Mouse (Mus musculus): ENCODE measurements around the gene Sox6. TPM values are rescaled to one million over a fixed set of nuclear protein-coding genes. Genes with fewer than 3 reads are reported as not detected.

Sox6 gene
- polyA plus RNA-seq, 2 experiments: 21.3 to 59.4 TPM

DNA sequence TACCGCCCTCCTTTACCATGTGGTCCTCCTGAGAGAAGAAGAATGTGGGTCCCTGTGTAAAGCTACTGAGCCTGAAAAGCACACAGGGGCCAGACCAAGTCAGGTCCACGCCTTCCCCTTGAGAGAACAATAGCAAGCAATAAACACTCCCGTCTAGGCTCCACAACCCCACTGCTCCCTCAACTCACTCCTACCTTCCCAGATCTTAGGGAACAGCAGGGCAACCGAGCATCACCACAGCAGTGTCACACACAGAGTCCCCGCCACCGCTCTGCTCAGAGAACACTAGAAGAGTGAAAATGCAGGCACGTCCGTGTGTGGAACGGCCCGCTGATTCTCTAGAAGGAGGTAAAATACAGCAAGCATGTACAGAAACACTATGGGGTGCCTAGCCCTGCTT is 208.2 kb downstream of the Sox6 start:
- no peaks in the 10 kb centered on the region for H3K36me3 ChIP-seq (ENCODE audit: control insufficient read depth, insufficient read depth, low read length)
- H3K9ac ChIP-seq (ENCODE audit: low read depth, low read length, severe bottlenecking): no peak overlapping the region
- ATAC-seq (ENCODE audit: low FRiP score, low read depth) (no peak), DNase-seq (ENCODE audit: low spot score) (no peak)
- H3K27me3 ChIP-seq (ENCODE audit: control insufficient read depth, insufficient read depth, low read length): no peaks in the 10 kb centered on the region
- peaks cover 19% of the 10 kb centered on the region for H3K4me1 ChIP-seq (ENCODE audit: control insufficient read depth, insufficient read depth, low read length)
- no peak overlapping the region for H3K27ac ChIP-seq (replicated peaks; ENCODE audit: low read depth, low read length)
- no peak for TF ChIP-seq POLR2A (IDR thresholded peaks at IDR 0.05; ENCODE audit: borderline replicate concordance, extremely low read depth, insufficient read depth, insufficient read length)
- no peaks in the 10 kb centered on the region for H3K9me3 ChIP-seq (ENCODE audit: control insufficient read depth, low read length)
- no peak overlapping the region for H3K4me3 ChIP-seq (replicated peaks; ENCODE audit: low read length)
- H3K4me2 ChIP-seq (replicated peaks; ENCODE audit: low read depth, low read length, severe bottlenecking): no peak overlapping the region
- 47% methylated on average over 10 of the region's 10 CpGs for WGBS

DNA sequence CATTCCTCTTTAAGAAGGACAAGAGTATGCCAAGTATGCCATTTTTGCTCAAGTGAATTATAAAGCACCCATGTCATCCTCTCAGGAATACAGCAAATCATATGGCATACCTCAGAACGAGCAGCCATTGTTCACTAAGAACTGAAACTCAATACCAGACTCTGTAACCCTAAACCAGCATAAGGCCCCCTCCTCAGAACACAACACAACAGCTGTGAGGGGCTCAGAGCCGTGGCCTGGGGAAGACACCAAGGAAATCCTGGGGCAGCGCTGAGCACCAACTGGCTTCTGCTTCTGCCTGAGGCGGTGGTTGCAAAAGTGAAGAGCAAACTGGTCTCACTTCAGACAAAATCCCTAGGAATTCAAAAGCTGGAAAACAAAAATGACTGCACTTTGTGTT is 208.8 kb downstream of the Sox6 start:
- ATAC-seq (ENCODE audit: low FRiP score, low read depth): peak; percentile 73
- Histone ChIP-seq H3K4me2 (replicated peaks; ENCODE audit: low read depth, low read length, severe bottlenecking) (no peak overlapping the region), H3K4me3 (replicated peaks; ENCODE audit: low read length) (no peak overlapping the region), H3K27me3 (ENCODE audit: control insufficient read depth, insufficient read depth, low read length) (no peaks in the 10 kb centered on the region), H3K36me3 (ENCODE audit: control insufficient read depth, insufficient read depth, low read length) (no peaks in the 10 kb centered on the region), H3K27ac (replicated peaks; ENCODE audit: low read depth, low read length) (no peak overlapping the region), H3K9me3 (ENCODE audit: control insufficient read depth, low read length) (no peaks in the 10 kb centered on the region), H3K9ac (ENCODE audit: low read depth, low read length, severe bottlenecking) (no peak overlapping the region), H3K4me1 (ENCODE audit: control insufficient read depth, insufficient read depth, low read length) (peaks cover 22% of the 10 kb centered on the region)
- peak; percentile 52 for DNase-seq (ENCODE audit: low spot score)
- 17% methylated on average over 4 of the region's 4 CpGs for WGBS
- no peak for TF ChIP-seq POLR2A (IDR thresholded peaks at IDR 0.05; ENCODE audit: borderline replicate concordance, extremely low read depth, insufficient read depth, insufficient read length)

- 77% methylated on average over 4 of the region's 4 CpGs for WGBS
- Histone ChIP-seq H3K9ac (ENCODE audit: low read depth, low read length, severe bottlenecking) (no peak overlapping the region), H3K9me3 (ENCODE audit: control insufficient read depth, low read length) (no peaks in the 10 kb centered on the region), H3K27ac (replicated peaks; ENCODE audit: low read depth, low read length) (no peak overlapping the region), H3K4me3 (replicated peaks; ENCODE audit: low read length) (no peak overlapping the region), H3K36me3 (ENCODE audit: control insufficient read depth, insufficient read depth, low read length) (no peaks in the 10 kb centered on the region), H3K4me2 (replicated peaks; ENCODE audit: low read depth, low read length, severe bottlenecking) (no peak overlapping the region), H3K4me1 (ENCODE audit: control insufficient read depth, insufficient read depth, low read length) (peaks cover 27% of the 10 kb centered on the region), H3K27me3 (ENCODE audit: control insufficient read depth, insufficient read depth, low read length) (no peaks in the 10 kb centered on the region)
- DNase-seq (ENCODE audit: low spot score): no peak
- no peak for ATAC-seq (ENCODE audit: low FRiP score, low read depth)
- TF ChIP-seq POLR2A (IDR thresholded peaks at IDR 0.05; ENCODE audit: borderline replicate concordance, extremely low read depth, insufficient read depth, insufficient read length): no peak
Measured at GRCm38 (mm10) chr7:115829260-115829659, 209.3 kb downstream of the Sox6 start.

GRCm38 (mm10) chr7:115825295-115825694 is 213.3 kb downstream of the Sox6 start:
- Histone ChIP-seq H3K9ac (ENCODE audit: low read depth, low read length, severe bottlenecking) (no peak overlapping the region), H3K36me3 (ENCODE audit: control insufficient read depth, insufficient read depth, low read length) (no peaks in the 10 kb centered on the region), H3K9me3 (ENCODE audit: control insufficient read depth, low read length) (no peaks in the 10 kb centered on the region), H3K27ac (replicated peaks; ENCODE audit: low read depth, low read length) (peak overlapping the region; percentile 39; the same call in 1 of the 2 replicates), H3K27me3 (ENCODE audit: control insufficient read depth, insufficient read depth, low read length) (no peaks in the 10 kb centered on the region), H3K4me3 (replicated peaks; ENCODE audit: low read length) (no peak overlapping the region), H3K4me2 (replicated peaks; ENCODE audit: low read depth, low read length, severe bottlenecking) (no peak overlapping the region), H3K4me1 (ENCODE audit: control insufficient read depth, insufficient read depth, low read length) (peaks cover 21% of the 10 kb centered on the region)
- no peak for TF ChIP-seq POLR2A (IDR thresholded peaks at IDR 0.05; ENCODE audit: borderline replicate concordance, extremely low read depth, insufficient read depth, insufficient read length)
- DNase-seq (ENCODE audit: low spot score): peak; percentile 34
- ATAC-seq (ENCODE audit: low FRiP score, low read depth): no peak
- WGBS: 65% methylated on average over 3 of the region's 3 CpGs

DNA sequence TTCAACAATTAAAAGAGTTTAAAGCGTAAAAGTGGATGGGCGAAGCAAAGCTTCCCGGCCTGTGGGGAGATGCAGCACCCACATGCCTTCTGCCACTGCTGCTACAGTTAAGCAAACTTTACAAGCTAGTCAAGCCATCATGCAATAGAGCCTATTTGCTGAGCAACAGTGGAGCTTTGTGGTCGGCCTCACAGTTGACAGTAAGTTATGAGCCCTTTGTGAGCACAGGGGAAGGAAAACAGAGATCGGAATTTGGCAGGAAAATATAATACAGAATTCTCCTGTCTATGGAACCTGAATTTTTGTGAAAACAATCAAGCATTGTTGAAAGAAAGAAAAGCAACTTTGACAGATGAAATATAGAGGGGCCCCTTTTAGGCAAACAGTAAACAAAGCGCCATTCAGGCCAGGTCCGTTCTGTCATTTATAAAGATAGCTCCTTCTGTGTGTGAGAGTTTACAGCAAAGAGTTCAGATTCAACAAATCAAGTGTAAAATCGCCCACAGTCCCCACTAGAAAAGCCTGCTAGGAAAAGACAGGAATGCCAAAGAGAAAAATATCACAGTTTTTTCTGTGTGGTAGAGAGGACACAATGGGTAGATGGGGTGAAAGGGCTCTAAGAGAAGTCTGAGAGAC is 213.9 kb downstream of the Sox6 start:
- Histone ChIP-seq H3K4me2 (replicated peaks; ENCODE audit: low read depth, low read length, severe bottlenecking) (peak overlapping the region; percentile 25; the same call in 1 of the 2 replicates), H3K4me3 (replicated peaks; ENCODE audit: low read length) (no peak overlapping the region), H3K9me3 (ENCODE audit: control insufficient read depth, low read length) (no peaks in the 10 kb centered on the region), H3K36me3 (ENCODE audit: control insufficient read depth, insufficient read depth, low read length) (no peaks in the 10 kb centered on the region), H3K9ac (ENCODE audit: low read depth, low read length, severe bottlenecking) (no peak overlapping the region), H3K27me3 (ENCODE audit: control insufficient read depth, insufficient read depth, low read length) (no peaks in the 10 kb centered on the region), H3K27ac (replicated peaks; ENCODE audit: low read depth, low read length) (peak overlapping the region; percentile 39), H3K4me1 (ENCODE audit: control insufficient read depth, insufficient read depth, low read length) (peaks cover 16% of the 10 kb centered on the region)
- DNase-seq (ENCODE audit: low spot score) (peak; percentile 59), ATAC-seq (ENCODE audit: low FRiP score, low read depth) (peak; percentile 51; the same call in 1 of the 2 replicates)
- 34% methylated on average over 8 of the region's 8 CpGs for WGBS
- TF ChIP-seq POLR2A (IDR thresholded peaks at IDR 0.05; ENCODE audit: borderline replicate concordance, extremely low read depth, insufficient read depth, insufficient read length): no peak
